Mouse (Mus musculus) heart, adult 2 months (tissue): ENCODE results near the gene Olfr961. TPM values are rescaled to one million over a fixed set of nuclear protein-coding genes. Genes with fewer than 3 reads are reported as not detected.

Source experiments
- DNase-seq, 2 experiments: peaks; one replicate each; pipeline ENCODE4 v3.0.0; 2021
- H3K27ac ChIP-seq: fragments of 200-600 bp; 2 replicates; pipeline ENCODE4 v1.8.1; 2022
- H3K27me3 ChIP-seq: fragments of 200-500 bp; 2 replicates; pipeline ENCODE4 v1.6.1; 2012; ENCODE audit warnings: mild to moderate bottlenecking, low read length, inconsistent platforms, mixed read lengths; ENCODE audit not compliant: control insufficient read depth, insufficient read depth
- H3K36me3 ChIP-seq: fragments of 200-500 bp; 2 replicates; pipeline ENCODE4 v1.6.1; 2012; ENCODE audit warnings: low read length, inconsistent platforms; ENCODE audit not compliant: control insufficient read depth, insufficient read depth
- H3K4me1 ChIP-seq: fragments of 200-500 bp; 2 replicates; pipeline ENCODE4 v1.6.1; 2011; ENCODE audit warnings: low read length; ENCODE audit not compliant: control insufficient read depth, insufficient read depth
- H3K4me3 ChIP-seq: fragments of 200-600 bp; 2 replicates; pipeline ENCODE4 v1.8.1; 2022
- H3K79me2 ChIP-seq: fragments of 200-500 bp; replicated peaks from 2 replicates; pipeline ENCODE4 v1.6.1; 2012; ENCODE audit warnings: mild to moderate bottlenecking, inconsistent platforms, low read length, moderate library complexity, mixed read lengths; ENCODE audit not compliant: control insufficient read depth, insufficient read depth
- H3K9ac ChIP-seq: fragments of 200-500 bp; 2 replicates; pipeline ENCODE4 v1.6.1; 2012; ENCODE audit warnings: low read depth, mild to moderate bottlenecking, control low read depth, inconsistent platforms, low read length, mixed read lengths
- CTCF ChIP-seq: fragments of 200-600 bp; IDR thresholded peaks from 2 replicates; pipeline ENCODE4 v1.8.1; 2022; ENCODE audit warnings: antibody characterized with exemption, mild to moderate bottlenecking, moderate library complexity
- EP300 ChIP-seq: fragments of 200-500 bp; IDR thresholded peaks from 2 replicates; pipeline ENCODE4 v1.6.1; 2011; ENCODE audit warnings: low read depth, low read length, control low read depth; ENCODE audit not compliant: insufficient read depth
- POLR2A ChIP-seq: fragments of 200-500 bp; IDR thresholded peaks from 2 replicates; pipeline ENCODE4 v1.6.1; 2011; ENCODE audit warnings: mild to moderate bottlenecking, low read depth, low read length, control low read depth; ENCODE audit not compliant: insufficient read depth
- WGBS: fragments of 180-500 bp; shearing (Covaris S2); methylation state at CpG from one replicate; pipeline ENCODE4 v1.1.7; 2018; 5-methylcytosine and 5-hydroxymethylcytosine counted together
- intact Hi-C: fragments of 180-260 bp; cut with DNase I; formaldehyde crosslinking; loops from one replicate; pipeline ENCODE4 v1.15.1; 2025
- polyA plus RNA-seq: library from polyadenylated mRNA; depleted of rRNA; stranded (reverse); fragments of >200 nt; gene quantifications from 2 replicates; pipeline ENCODE4 v1.2.3, GENCODE M21; 2012
- total RNA-seq, 2 experiments: library from RNA; stranded (reverse); gene quantifications; 2 replicates each; pipeline ENCODE4 v1.2.3; 2021

The Olfr961 gene
- total and polyA plus RNA-seq, 3 experiments = not detected

DNA sequence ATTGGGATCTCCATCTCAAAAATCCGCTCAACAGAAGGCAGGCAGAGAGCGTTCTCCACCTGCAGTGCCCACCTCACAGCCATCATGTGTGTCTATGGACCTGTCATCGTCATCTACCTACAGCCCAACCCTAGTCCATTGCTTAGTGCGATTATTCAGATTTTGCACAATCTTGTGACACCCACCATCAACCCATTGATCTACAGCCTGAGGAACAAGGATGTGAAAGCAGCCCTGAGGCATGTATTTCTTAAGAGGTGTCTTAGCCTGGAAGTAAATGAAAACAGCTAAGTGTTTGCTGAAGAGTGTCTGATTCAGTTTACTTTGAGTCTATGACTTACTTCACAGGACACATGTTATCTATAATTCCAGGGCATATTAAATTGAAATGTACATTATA is 2.5 kb downstream of the Olfr961 start:
- no peak for DNase-seq
- Histone ChIP-seq H3K9ac (no peak overlapping the region), H3K27me3 (no peaks in the 10 kb centered on the region), H3K27ac (no peak overlapping the region), H3K4me1 (no peaks in the 10 kb centered on the region), H3K79me2 (no peaks in the 10 kb centered on the region), H3K4me3 (no peak overlapping the region), H3K36me3 (no peaks in the 10 kb centered on the region)
- intact Hi-C loops = no loop called here
- whole genome bisulfite sequencing = 82% methylated on average over 4 of the region's 4 CpGs
- TF ChIP-seq POLR2A (no peak), EP300 (no peak), CTCF (no peak)

DNA sequence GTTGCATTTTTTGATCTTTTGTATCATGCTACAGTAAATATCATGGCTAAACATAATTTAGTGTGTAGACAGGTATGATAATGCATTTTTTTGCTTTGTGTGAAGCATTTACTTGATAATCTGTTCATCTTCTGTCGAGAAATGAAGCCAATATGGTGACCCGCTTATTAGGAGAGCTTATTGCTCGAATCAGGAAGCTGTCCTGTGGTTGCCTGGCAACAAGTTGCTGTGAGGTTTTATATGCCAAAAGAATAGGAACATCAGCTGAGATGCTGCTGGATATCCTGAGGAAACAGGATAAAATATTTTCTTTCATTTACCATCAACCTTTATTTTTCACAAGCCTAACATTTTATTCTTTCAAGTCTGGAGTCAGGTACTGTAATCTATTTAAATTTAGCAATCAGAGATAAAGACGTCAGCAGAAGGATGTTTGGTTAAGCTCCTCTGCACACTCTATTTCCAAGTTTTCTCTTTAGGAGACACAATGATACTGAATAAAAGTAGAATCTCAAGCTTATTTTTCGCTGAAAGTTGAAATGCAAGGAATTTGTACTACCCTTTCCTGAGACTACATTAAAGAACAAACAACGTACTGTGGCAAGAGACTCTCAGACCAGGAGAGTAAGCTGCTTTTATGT is 10.0 kb downstream of the Olfr961 start:
- no peak for DNase-seq
- 39% methylated on average over 6 of the region's 6 CpGs for WGBS
- H3K4me3 ChIP-seq = no peak overlapping the region
- intact Hi-C loops = no loop called here
- no peaks in the 10 kb centered on the region for H3K36me3 ChIP-seq
- TF ChIP-seq POLR2A (no peak), EP300 (no peak), CTCF (no peak)
- H3K79me2 ChIP-seq = no peaks in the 10 kb centered on the region
- no peaks in the 10 kb centered on the region for H3K27me3 ChIP-seq
- no peak overlapping the region for H3K27ac ChIP-seq
- H3K4me1 ChIP-seq = no peaks in the 10 kb centered on the region
- no peak overlapping the region for H3K9ac ChIP-seq

DNA sequence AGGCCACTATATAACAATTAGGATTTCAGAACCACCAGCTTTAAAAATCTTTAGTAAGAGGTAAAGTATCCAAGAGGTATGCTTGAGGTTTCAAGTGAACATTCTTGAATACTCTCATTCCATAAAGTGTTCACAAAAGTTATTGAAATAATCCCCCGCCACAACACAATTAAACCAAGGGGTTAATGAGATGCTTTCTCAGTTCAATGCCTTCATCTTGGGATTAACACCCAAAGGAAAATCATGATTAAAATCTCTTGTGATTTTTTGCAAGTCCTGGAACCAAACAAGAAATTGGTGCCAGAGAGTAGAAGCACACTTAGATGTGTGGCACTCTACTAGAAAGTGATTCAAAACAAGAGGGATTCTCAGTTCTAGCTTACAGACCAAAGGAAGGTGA is 22.0 kb downstream of the Olfr961 start, which contains the start of gene Olfr963:
Gene Olfr963, plus strand, starts transcription at position 301 of the 400 bp plus-strand sequence.
- H3K9ac ChIP-seq = no peak within 1 kb of the TSS
- TF ChIP-seq POLR2A (no peak), EP300 (no peak), CTCF (no peak)
- H3K79me2 ChIP-seq = no peaks in the 10 kb centered on the region
- no peak for DNase-seq
- H3K4me1 ChIP-seq = no peaks in the 10 kb centered on the region
- WGBS = 86% methylated on average over 1 of the region's 1 CpGs
- no peaks in the 10 kb centered on the region for H3K27me3 ChIP-seq
- H3K27ac ChIP-seq = no peak within 1 kb of the TSS
- H3K36me3 ChIP-seq = no peaks in the 10 kb centered on the region
- intact Hi-C loops = no loop called here
- H3K4me3 ChIP-seq = no peak within 1 kb of the TSS

DNA sequence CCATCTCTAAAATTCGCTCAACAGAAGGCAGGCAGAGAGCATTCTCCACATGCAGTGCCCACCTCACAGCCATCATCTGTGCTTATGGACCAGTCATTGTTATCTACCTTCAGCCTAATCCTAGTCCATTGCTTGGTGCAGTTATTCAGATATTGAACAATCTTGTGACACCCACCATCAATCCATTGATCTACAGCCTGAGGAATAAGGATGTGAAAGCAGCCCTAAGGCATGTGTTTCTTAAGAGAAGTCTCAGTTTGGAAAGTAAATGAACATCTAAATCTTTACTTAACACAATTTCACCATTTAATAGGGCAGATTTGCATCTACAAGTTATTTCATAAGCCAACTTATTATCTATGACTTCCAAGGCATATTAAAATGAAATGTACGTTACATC is 24.8 kb downstream of the Olfr961 start:
- WGBS = 60% methylated on average over 2 of the region's 2 CpGs
- Histone ChIP-seq H3K27me3 (no peaks in the 10 kb centered on the region), H3K79me2 (no peaks in the 10 kb centered on the region), H3K4me1 (no peaks in the 10 kb centered on the region), H3K27ac (no peak overlapping the region), H3K36me3 (no peaks in the 10 kb centered on the region), H3K4me3 (no peak overlapping the region), H3K9ac (no peak overlapping the region)
- intact Hi-C loops = no loop called here
- no peak for TF ChIP-seq EP300
- TF ChIP-seq POLR2A = no peak
- TF ChIP-seq CTCF = no peak
- DNase-seq = no peak

DNA sequence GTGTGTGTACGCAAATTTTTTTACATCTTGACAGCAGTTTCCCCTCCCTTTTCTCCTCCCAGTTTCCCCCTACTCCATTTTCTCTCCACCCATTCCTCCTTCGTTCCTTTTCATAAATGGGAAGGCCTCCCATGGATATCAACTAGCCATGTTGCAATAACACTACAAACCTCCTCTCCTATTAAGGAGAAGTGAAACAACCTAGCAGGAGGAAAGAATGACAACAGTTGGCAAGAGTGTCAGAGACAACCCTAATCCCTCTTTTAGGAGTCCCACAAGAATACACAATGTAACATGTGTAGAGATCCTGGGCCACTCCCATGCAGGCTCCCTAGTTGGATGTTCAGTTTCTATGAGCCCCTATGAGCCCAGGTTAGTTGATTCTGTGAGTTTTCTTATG is 29.9 kb downstream of the Olfr961 start:
- Histone ChIP-seq H3K79me2 (no peaks in the 10 kb centered on the region), H3K36me3 (no peaks in the 10 kb centered on the region), H3K27ac (no peak overlapping the region), H3K4me3 (no peak overlapping the region), H3K9ac (no peak overlapping the region), H3K4me1 (no peaks in the 10 kb centered on the region), H3K27me3 (no peaks in the 10 kb centered on the region)
- TF ChIP-seq CTCF (no peak), EP300 (no peak), POLR2A (no peak)
- no peak for DNase-seq
- WGBS = 71% methylated on average over 2 of the region's 2 CpGs
- intact Hi-C loops = no loop called here

DNA sequence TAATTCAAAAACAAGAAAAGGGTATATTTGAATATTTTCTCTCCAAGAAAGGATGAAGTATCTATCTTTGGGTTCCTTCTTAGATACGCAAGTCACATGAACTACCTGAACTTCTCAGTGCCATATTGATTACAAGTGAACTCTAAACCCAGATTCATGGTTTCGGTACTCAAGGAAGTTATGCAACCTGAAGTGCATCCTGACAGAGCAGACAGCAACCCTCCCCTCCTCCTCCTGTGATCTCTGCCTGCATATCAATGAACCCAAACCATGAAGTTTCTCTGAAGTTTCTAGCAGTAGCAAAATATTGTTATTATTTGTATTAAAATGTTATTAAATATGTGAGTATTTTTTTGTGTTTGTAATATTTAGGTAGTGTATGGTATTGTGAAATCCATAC is 33.7 kb downstream of the Olfr961 start:
- Histone ChIP-seq H3K9ac (no peak overlapping the region), H3K27ac (no peak overlapping the region), H3K36me3 (no peaks in the 10 kb centered on the region), H3K27me3 (no peaks in the 10 kb centered on the region), H3K4me3 (no peak overlapping the region), H3K79me2 (no peaks in the 10 kb centered on the region), H3K4me1 (no peaks in the 10 kb centered on the region)
- TF ChIP-seq CTCF (no peak), EP300 (no peak), POLR2A (no peak)
- WGBS = 84% methylated on average over 2 of the region's 2 CpGs
- intact Hi-C loops = no loop called here
- no peak for DNase-seq
